Mouse (Mus musculus) heart, embryonic 11.5 days (tissue): ENCODE data around the gene Gm6217. TPM values are rescaled to one million over a fixed set of nuclear protein-coding genes. Genes with fewer than 3 reads are reported as not detected.
"Not testable (repeated sequence)": the region's sequence is repeated elsewhere in the genome, so short reads cannot be mapped to it uniquely, and the experiment has no call there.

ENCODE experiments used
- ATAC-seq: fragments of 200-750 bp; cut with Nextera tagmentation; replicated peaks from 2 replicates; pipeline ENCODE4 v1.8.0; 2017; ENCODE audit warnings: moderate library complexity; ENCODE audit not compliant: insufficient number of reproducible peaks, low FRiP score, low TSS enrichment
- H3K27ac ChIP-seq: fragments of 300-500 bp; sonication (generic); 2 replicates; pipeline ENCODE4 v1.5.1; 2014; ENCODE audit warnings: mild to moderate bottlenecking, low read depth, low read length
- H3K27me3 ChIP-seq: fragments of 300-500 bp; sonication (generic); 2 replicates; pipeline ENCODE4 v1.6.1; 2014; ENCODE audit warnings: mild to moderate bottlenecking, low read length, mixed read lengths; ENCODE audit not compliant: control insufficient read depth, insufficient read depth
- H3K36me3 ChIP-seq: fragments of 300-500 bp; sonication (generic); 2 replicates; pipeline ENCODE4 v1.6.1; 2014; ENCODE audit warnings: mild to moderate bottlenecking, low read length, moderate library complexity, mixed read lengths; ENCODE audit not compliant: control insufficient read depth, insufficient read depth
- H3K4me1 ChIP-seq: fragments of 300-500 bp; sonication (generic); 2 replicates; pipeline ENCODE4 v1.6.1; 2014; ENCODE audit warnings: low read length; ENCODE audit not compliant: control insufficient read depth, insufficient read depth
- H3K4me2 ChIP-seq: fragments of 300-500 bp; sonication (generic); 2 replicates; pipeline ENCODE4 v1.6.1; 2014; ENCODE audit warnings: mild to moderate bottlenecking, moderate library complexity
- H3K4me3 ChIP-seq: fragments of 300-500 bp; sonication (generic); 2 replicates; pipeline ENCODE4 v1.5.1; 2014; ENCODE audit warnings: low read depth, low read length
- H3K9ac ChIP-seq: fragments of 300-500 bp; sonication (generic); 2 replicates; pipeline ENCODE4 v1.6.1; 2014; ENCODE audit warnings: mild to moderate bottlenecking, low read depth, low read length, moderate library complexity
- H3K9me3 ChIP-seq: fragments of 300-500 bp; sonication (generic); replicated peaks from 2 replicates; pipeline ENCODE4 v1.6.1; 2016; ENCODE audit warnings: low read length; ENCODE audit not compliant: control insufficient read depth
- WGBS: fragments of 180-500 bp; shearing (Covaris S2); extraction: QIAGEN DNeasy Blood & Tissue Kit; methylation state at CpG from one replicate; pipeline ENCODE4 v1.1.7; 2014; ENCODE audit not compliant: insufficient replicate concordance; 5-methylcytosine and 5-hydroxymethylcytosine counted together
- polyA plus RNA-seq: library from polyadenylated mRNA; unstranded; fragments of >200 nt; fragmentation: Nextera tagmentation; extraction: Ambion mirVana; gene quantifications from 2 replicates; pipeline ENCODE4 v1.2.1, GENCODE M21; 2014

The Gm6217 gene
- not detected in 2 replicates for polyA plus RNA-seq

GRCm38 (mm10) chr1:82931326-82931725 lies at the start of gene Gm6217:
TSS of gene Gm6217 (minus strand) at chr1:82931399.
- WGBS = no CpG with 5 or more reads among the region's 6 CpGs
- not testable (repeated sequence) for H3K27me3 ChIP-seq, ATAC-seq, H3K27ac ChIP-seq, H3K4me2 ChIP-seq, H3K4me3 ChIP-seq, H3K9ac ChIP-seq, H3K36me3 ChIP-seq, H3K9me3 ChIP-seq, H3K4me1 ChIP-seq

- Histone ChIP-seq H3K27ac (no peak overlapping the region), H3K36me3 (no peaks in the 10 kb centered on the region), H3K27me3 (no peaks in the 10 kb centered on the region), H3K4me3 (no peak overlapping the region), H3K4me1 (peaks cover 12% of the 10 kb centered on the region), H3K9me3 (no peaks in the 10 kb centered on the region), H3K9ac (no peak overlapping the region), H3K4me2 (no peak overlapping the region)
- no peak for ATAC-seq
Observed at GRCm38 (mm10) chr1:82977840-82978239, 46.6 kb upstream of the Gm6217 start.

DNA sequence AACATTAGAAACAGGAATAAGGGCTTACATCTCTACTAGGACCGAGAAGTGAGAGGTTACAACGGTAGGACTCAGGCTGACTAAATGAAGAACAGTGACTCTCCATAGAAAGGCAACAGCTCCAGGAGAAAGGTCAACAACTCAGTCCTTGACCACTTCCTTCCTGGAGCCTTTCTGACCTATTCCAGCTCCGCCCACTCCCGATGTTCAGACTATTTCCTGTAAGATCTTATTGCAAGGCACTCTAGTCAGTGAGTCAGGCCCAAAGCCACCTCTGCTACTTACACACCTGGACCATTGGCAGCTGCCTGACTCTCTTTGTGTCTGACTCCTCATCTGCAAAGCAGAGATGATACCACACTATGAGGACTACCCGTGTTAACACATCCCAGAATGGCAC lies 44.6 kb upstream of the Gm6217 start:
- Histone ChIP-seq H3K27me3 (no peaks in the 10 kb centered on the region), H3K9me3 (no peaks in the 10 kb centered on the region), H3K36me3 (no peaks in the 10 kb centered on the region), H3K9ac (no peak overlapping the region), H3K4me3 (no peak overlapping the region), H3K4me2 (no peak overlapping the region), H3K4me1 (peaks cover 27% of the 10 kb centered on the region), H3K27ac (no peak overlapping the region)
- WGBS = 71% methylated on average over 5 of the region's 5 CpGs
- ATAC-seq = no peak

DNA sequence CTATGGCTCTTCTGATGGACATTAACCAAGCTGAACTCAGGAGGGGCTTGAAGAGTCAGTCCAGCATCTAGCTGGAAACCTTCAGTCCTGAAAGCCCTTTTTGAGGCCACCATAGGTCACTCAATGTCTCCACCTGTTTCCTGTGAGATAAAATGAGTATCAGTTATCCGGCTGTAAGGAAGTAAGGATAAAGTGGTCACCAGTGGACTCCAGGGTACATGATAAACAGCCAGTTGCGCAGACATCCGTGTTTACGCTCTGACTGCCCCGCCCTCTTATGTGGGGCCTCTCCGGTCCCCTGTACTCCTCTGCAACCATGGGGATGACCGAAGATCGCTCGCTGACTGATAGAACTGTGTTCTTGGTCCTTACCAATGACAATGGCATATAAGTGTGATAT lies 43.1 kb upstream of the Gm6217 start:
- Histone ChIP-seq H3K27ac (peak overlapping the region; percentile 70), H3K4me2 (peak overlapping the region; percentile 34), H3K4me1 (peaks cover 27% of the 10 kb centered on the region), H3K36me3 (no peaks in the 10 kb centered on the region), H3K9me3 (no peaks in the 10 kb centered on the region), H3K9ac (no peak overlapping the region), H3K27me3 (no peaks in the 10 kb centered on the region), H3K4me3 (no peak overlapping the region)
- 57% methylated on average over 9 of the region's 9 CpGs for WGBS
- ATAC-seq = peak; percentile 86

GRCm38 (mm10) chr1:82973901-82974300 lies 42.7 kb upstream of the Gm6217 start:
- Histone ChIP-seq H3K36me3 (no peaks in the 10 kb centered on the region), H3K27ac (peak overlapping the region; percentile 70), H3K4me3 (no peak overlapping the region), H3K9ac (no peak overlapping the region), H3K9me3 (no peaks in the 10 kb centered on the region), H3K4me1 (peaks cover 27% of the 10 kb centered on the region), H3K27me3 (no peaks in the 10 kb centered on the region), H3K4me2 (peak overlapping the region; percentile 34)
- 43% methylated on average over 6 of the region's 6 CpGs for WGBS
- no peak for ATAC-seq

- H3K9ac ChIP-seq = no peak overlapping the region
- peaks cover 27% of the 10 kb centered on the region for H3K4me1 ChIP-seq
- H3K4me2 ChIP-seq = no peak overlapping the region
- 74% methylated on average over 1 of the region's 1 CpGs for WGBS
- no peaks in the 10 kb centered on the region for H3K9me3 ChIP-seq
- H3K27me3 ChIP-seq = no peaks in the 10 kb centered on the region
- H3K4me3 ChIP-seq = no peak overlapping the region
- no peak for ATAC-seq
- no peaks in the 10 kb centered on the region for H3K36me3 ChIP-seq
- 0 out of 2 replicates have a peak overlapping the region, but pooled peaks have one; percentile 70 for H3K27ac ChIP-seq
Observed at GRCm38 (mm10) chr1:82973244-82973643, 42.0 kb upstream of the Gm6217 start.

DNA sequence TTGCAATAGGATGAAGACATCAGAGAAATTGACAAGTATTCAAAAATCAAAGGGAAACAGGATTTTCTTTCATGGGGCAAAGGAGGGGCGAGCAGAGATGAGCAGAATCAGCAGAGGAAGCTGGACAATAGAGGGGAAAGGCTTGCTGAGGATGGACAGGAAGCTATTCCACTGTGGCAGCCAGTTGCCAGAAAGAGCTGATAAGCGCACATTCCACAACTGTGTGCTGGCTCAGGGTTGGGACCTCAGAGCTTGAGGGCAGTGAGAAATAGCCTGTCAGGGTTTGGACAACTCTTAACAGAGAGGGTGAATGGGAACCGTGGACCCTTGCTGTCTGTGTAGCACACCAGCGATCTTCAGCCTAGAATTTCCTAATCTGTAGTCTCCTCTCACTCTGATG lies 40.8 kb upstream of the Gm6217 start:
- no peak overlapping the region for H3K4me3 ChIP-seq
- H3K36me3 ChIP-seq = no peaks in the 10 kb centered on the region
- peaks cover 27% of the 10 kb centered on the region for H3K4me1 ChIP-seq
- no peak overlapping the region for H3K9ac ChIP-seq
- H3K27ac ChIP-seq = peak overlapping the region; percentile 52
- ATAC-seq = peak; percentile 69
- peak overlapping the region; percentile 3; the same call in 1 of the 2 replicates for H3K4me2 ChIP-seq
- WGBS = 11% methylated on average over 4 of the region's 4 CpGs
- no peaks in the 10 kb centered on the region for H3K27me3 ChIP-seq
- H3K9me3 ChIP-seq = no peaks in the 10 kb centered on the region

- Histone ChIP-seq H3K27me3 (no peaks in the 10 kb centered on the region), H3K9ac (no peak overlapping the region), H3K4me1 (peaks cover 2% of the 10 kb centered on the region; the same call in 1 of the 2 replicates), H3K4me2 (no peak overlapping the region), H3K4me3 (no peak overlapping the region), H3K36me3 (no peaks in the 10 kb centered on the region), H3K27ac (no peak overlapping the region), H3K9me3 (no peaks in the 10 kb centered on the region)
- ATAC-seq = no peak
- 73% methylated on average over 3 of the region's 3 CpGs for WGBS
Observed at GRCm38 (mm10) chr1:82966413-82966812, 35.2 kb upstream of the Gm6217 start.

DNA sequence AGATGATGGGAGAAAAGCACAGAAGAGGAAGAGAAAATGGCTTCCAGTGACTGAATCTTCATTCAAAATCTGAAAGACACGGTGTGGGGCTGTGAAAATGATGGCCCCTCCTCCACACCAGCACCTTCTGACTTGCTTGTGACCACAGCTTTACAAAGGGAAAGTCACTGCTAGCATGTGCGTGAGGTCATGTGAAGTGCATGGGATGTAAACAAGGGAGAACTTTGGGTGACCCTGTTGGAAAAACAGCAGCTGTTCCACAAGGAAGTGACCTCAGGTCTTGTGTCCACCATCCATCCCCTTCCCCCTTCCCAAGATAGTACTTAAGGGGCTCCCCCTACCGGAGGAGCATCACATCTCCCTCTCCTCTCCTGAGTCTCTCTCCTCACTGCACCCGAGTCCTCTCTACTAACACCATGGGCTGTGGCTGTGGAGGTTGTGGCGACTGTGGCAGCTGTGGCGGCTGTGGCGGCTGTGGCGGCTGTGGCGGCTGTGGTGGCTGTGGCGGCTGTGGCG lies 28.7 kb upstream of the Gm6217 start, which contains the start of gene Gm47955:
Gene Gm47955 (plus strand): TSS at position 417 of the 516 bp plus-strand sequence.
- ATAC-seq = no peak
- no peaks in the 10 kb centered on the region for H3K9me3 ChIP-seq
- no peaks in the 10 kb centered on the region for H3K4me1 ChIP-seq
- no peak within 1 kb of the TSS for H3K4me2 ChIP-seq
- no peak within 1 kb of the TSS for H3K4me3 ChIP-seq
- no peaks in the 10 kb centered on the region for H3K27me3 ChIP-seq
- H3K27ac ChIP-seq = no peak within 1 kb of the TSS
- WGBS = 75% methylated on average over 11 of the region's 11 CpGs
- no peaks in the 10 kb centered on the region for H3K36me3 ChIP-seq
- no peak within 1 kb of the TSS for H3K9ac ChIP-seq
